Mouse (Mus musculus): ENCODE measurements at regions not wholly inside any gene's neighbourhood (a gene's known extent, or its start where the extent isn't known, plus 50 kb on each side); places are given as distances from the start of the nearest gene placed in this dataset.

GRCm38 (mm10) chr4:105907611-105908010, 117.9 kb downstream of the Gm12728 start:
- TF ChIP-seq SRF (IDR thresholded peaks at IDR 0.05; ENCODE audit: control insufficient read depth, insufficient read length, low read depth): no peak
- TF ChIP-seq POLR2A (IDR thresholded peaks at IDR 0.05; ENCODE audit: insufficient read length, low read depth): no peak
- no peak for TF ChIP-seq E2F4 (IDR thresholded peaks at IDR 0.05; ENCODE audit: insufficient read depth)

Data from myocyte (in vitro differentiated cells).